Mouse (Mus musculus): Measurements from ENCODE around the gene Cdc26. TPM values are rescaled to one million over a fixed set of nuclear protein-coding genes. Genes with fewer than 3 reads are reported as not detected.

Gene Cdc26
- total and polyA plus RNA-seq, 3 experiments = 78.2 to 258 (median 125) TPM

DNA sequence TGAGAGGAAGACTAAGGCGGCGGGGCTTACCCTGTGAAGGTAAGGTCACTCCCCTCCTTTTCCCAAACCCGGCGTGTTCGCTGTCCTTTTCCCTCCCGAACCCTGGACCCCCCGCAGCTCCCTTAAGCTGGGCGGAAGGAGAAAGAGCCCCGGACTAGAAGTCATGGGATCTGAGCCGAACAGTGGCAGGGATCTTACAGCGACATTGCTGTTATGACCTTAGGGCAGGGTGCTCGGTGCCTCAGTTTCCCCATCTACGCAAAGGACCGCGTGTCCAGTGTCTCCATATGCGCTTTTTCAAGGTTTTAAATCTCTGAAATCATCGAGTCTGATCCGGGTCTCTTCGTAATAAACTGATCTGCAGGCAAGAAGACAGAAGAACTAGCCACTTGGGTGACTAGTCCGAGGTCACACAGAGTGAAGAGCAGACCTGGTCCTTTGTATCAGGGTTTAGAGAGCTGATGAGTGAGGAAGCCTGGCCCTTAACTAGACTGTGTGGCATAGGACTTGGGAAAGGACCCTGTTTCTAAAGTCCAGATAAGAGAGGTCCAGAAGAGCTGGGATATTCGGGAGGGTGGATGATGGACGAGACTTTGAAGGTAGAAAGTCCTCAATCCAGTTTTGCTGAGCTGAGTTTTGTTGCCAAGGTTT, 47.5 kb downstream of the Cdc26 start:
- Histone ChIP-seq H3K9me3 (replicated peaks; ENCODE audit: low read length) (no peaks in the 10 kb centered on the region), H3K27me3 (replicated peaks) (no peaks in the 10 kb centered on the region), H3K27ac (ENCODE audit: insufficient read depth, low read depth) (0 out of 2 replicates have a peak overlapping the region, but pooled peaks have one; percentile 3), H3K4me2 (ENCODE audit: insufficient read depth, low read depth, poor library complexity, severe bottlenecking) (peak overlapping the region; percentile 60), H3K4me1 (ENCODE audit: control insufficient read depth in 1 of 2, insufficient read depth in 2 of 2) (peaks cover 2 to 37% of the 10 kb centered on the region in 2 experiments; a peak in 2 of 4 replicates), H3K4me3 (replicated peaks in 1 of 3; ENCODE audit: low read depth in 2 of 3, low read length in 2 of 3, poor library complexity in 1 of 3) (peak overlapping the region; percentile 86 to 98 (median 86)), H3K79me2 (replicated peaks; ENCODE audit: control insufficient read depth, extremely low read depth, insufficient read depth, poor library complexity, severe bottlenecking) (peaks cover 44% of the 10 kb centered on the region), H3K9ac (ENCODE audit: insufficient read depth, low read depth) (peak overlapping the region; percentile 78), H3K36me3 (replicated peaks in 1 of 2; ENCODE audit: control insufficient read depth in 1 of 2, insufficient read depth in 1 of 2, low read length in 1 of 2) (peaks cover 0 to 17% of the 10 kb centered on the region in 2 experiments)
- DNase-seq (ENCODE audit: extremely low read depth) = no peak
- in situ Hi-C loops (cut with MboI; ENCODE audit: low pct_ligation_motif_present, low pct_unique_long_range_greater_than_20kb, low sequenced_read_pairs) = no loop called here
- no peak for TF ChIP-seq ZKSCAN1 (IDR thresholded peaks at IDR 0.05; ENCODE audit: borderline replicate concordance, low read depth, low read length)
- TF ChIP-seq MAZ (IDR thresholded peaks at IDR 0.05; ENCODE audit: low read depth, low read length) = peak; percentile 10; the same call in 1 of the 2 replicates
- TF ChIP-seq RAD21 (IDR thresholded peaks at IDR 0.05; ENCODE audit: low read depth, low read length) = no peak
- peak; percentile 1; the same call in 1 of the 2 replicates for TF ChIP-seq POLR2AphosphoS2 (IDR thresholded peaks at IDR 0.05; ENCODE audit: low read depth, low read length)
- no peak for TF ChIP-seq PAX5 (IDR thresholded peaks at IDR 0.05; ENCODE audit: low read length)
- TF ChIP-seq GABPA (IDR thresholded peaks at IDR 0.05; ENCODE audit: insufficient replicate concordance, low read depth, low read length) = no peak
- dilution Hi-C loops (cut with MboI; ENCODE audit: extremely low pct_ligation_motif_present, extremely low pct_unique_long_range_greater_than_20kb, low sequenced_read_pairs) = no loop called here

DNA sequence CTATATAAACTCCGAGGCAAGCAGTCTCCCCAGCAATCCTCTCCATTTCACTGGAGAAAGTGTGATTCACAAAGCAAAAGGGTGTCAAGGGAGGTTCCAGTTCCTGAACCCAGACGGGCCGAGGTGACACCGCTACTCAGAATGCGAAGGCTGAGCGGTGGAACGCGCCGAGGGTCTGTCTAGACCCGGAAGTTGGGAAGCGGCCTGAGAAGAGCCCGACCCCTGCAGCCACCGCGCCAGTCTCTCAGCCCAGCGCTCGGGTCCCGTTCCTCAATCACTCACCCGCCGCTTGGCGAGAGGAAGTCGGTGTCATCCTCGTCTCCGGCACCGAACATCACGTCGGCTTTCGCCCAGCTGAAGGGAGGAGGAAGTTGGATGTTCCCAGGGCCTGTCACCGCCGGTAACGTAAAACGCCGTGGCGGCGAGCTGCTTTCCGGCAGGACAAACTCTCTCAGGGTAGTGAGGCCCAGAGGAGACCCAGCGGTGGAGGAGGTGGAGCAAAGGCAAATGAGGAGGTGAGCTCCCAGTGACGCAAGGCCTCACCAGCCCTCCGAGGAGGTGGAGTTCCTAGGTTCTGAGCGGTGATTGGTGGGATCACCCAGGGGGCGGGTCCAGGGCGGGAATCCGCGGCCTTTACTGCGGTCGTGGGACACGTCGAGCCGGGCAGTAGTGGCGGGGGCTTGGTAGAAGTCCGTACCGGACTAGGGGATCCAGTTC, 48.2 kb downstream of the Cdc26 start, which contains the start of the genes Fkbp15 and Slc31a1:
TSS of gene Fkbp15 (minus strand) at position 461 of the 717 bp plus-strand sequence.
TSS of gene Slc31a1 (plus strand) at position 640 of the 717 bp plus-strand sequence.
- Histone ChIP-seq H3K9ac (ENCODE audit: insufficient read depth, low read depth) (peak within 1 kb of the TSS; percentile 78), H3K79me2 (replicated peaks; ENCODE audit: control insufficient read depth, extremely low read depth, insufficient read depth, poor library complexity, severe bottlenecking) (peaks cover 44% of the 10 kb centered on the region), H3K27me3 (replicated peaks) (no peaks in the 10 kb centered on the region), H3K4me1 (ENCODE audit: control insufficient read depth in 1 of 2, insufficient read depth in 2 of 2) (peaks cover 2 to 37% of the 10 kb centered on the region in 2 experiments; a peak in 2 of 4 replicates), H3K9me3 (replicated peaks; ENCODE audit: low read length) (no peaks in the 10 kb centered on the region), H3K4me2 (ENCODE audit: insufficient read depth, low read depth, poor library complexity, severe bottlenecking) (peak within 1 kb of the TSS; percentile 98), H3K27ac (ENCODE audit: insufficient read depth, low read depth) (peak within 1 kb of the TSS; percentile 30; the same call in 1 of the 2 replicates), H3K4me3 (replicated peaks in 1 of 3; ENCODE audit: low read depth in 2 of 3, low read length in 2 of 3, poor library complexity in 1 of 3) (peak within 1 kb of the TSS; percentile 86 to 98 (median 86)), H3K36me3 (replicated peaks in 1 of 2; ENCODE audit: control insufficient read depth in 1 of 2, insufficient read depth in 1 of 2, low read length in 1 of 2) (peaks cover 0 to 17% of the 10 kb centered on the region in 2 experiments)
- dilution Hi-C loops (cut with MboI; ENCODE audit: extremely low pct_ligation_motif_present, extremely low pct_unique_long_range_greater_than_20kb, low sequenced_read_pairs) = no loop called here
- peak; percentile 99 for DNase-seq (ENCODE audit: extremely low read depth)
- in situ Hi-C loops (cut with MboI; ENCODE audit: low pct_ligation_motif_present, low pct_unique_long_range_greater_than_20kb, low sequenced_read_pairs) = no loop called here
- TF ChIP-seq CTCF (conservative IDR thresholded peaks at IDR 0.05 in 1 of 2, IDR thresholded peaks at IDR 0.05 in 1 of 2; ENCODE audit: low read depth in 2 of 2, low read length in 2 of 2) (no peak), MAX (IDR thresholded peaks at IDR 0.05; ENCODE audit: low read length) (peak; percentile 44), MYC (IDR thresholded peaks at IDR 0.05; ENCODE audit: low read depth, low read length) (peak; percentile 12; the same call in 1 of the 2 replicates), SMC3 (IDR thresholded peaks at IDR 0.05; ENCODE audit: low read depth, low read length) (no peak), KAT2A (IDR thresholded peaks at IDR 0.05; ENCODE audit: insufficient replicate concordance, low read length) (peak; percentile 83; the same call in 1 of the 2 replicates), POLR2AphosphoS2 (IDR thresholded peaks at IDR 0.05; ENCODE audit: low read depth, low read length) (peak; percentile 84), MAZ (IDR thresholded peaks at IDR 0.05; ENCODE audit: low read depth, low read length) (peak; percentile 46; the same call in 1 of the 2 replicates), TBP (conservative IDR thresholded peaks at IDR 0.05; ENCODE audit: low read depth, low read length) (peak; percentile 88), SIN3A (IDR thresholded peaks at IDR 0.05; ENCODE audit: low read length) (peak; percentile 98), NRF1 (IDR thresholded peaks at IDR 0.05; ENCODE audit: low read depth, low read length) (no peak; the same call in 1 of the 2 replicates), HCFC1 (IDR thresholded peaks at IDR 0.05; ENCODE audit: low read depth, low read length) (peak; percentile 85), EP300 (IDR thresholded peaks at IDR 0.05; ENCODE audit: low read length) (peak; percentile 5; the same call in 1 of the 2 replicates), ZNF384 (IDR thresholded peaks at IDR 0.05; ENCODE audit: low read depth, low read length) (no peak), E2F4 (IDR thresholded peaks at IDR 0.05; ENCODE audit: insufficient replicate concordance, low read depth, low read length) (peak; percentile 86; the same call in 1 of the 2 replicates), ETS1 (conservative IDR thresholded peaks at IDR 0.05; ENCODE audit: low read depth, low read length) (peak; percentile 48; the same call in 1 of the 2 replicates), POLR2A (IDR thresholded peaks at IDR 0.05; ENCODE audit: low read depth, low read length) (peak; percentile 98), JUND (conservative IDR thresholded peaks at IDR 0.05; ENCODE audit: low read depth, low read length) (no peak), MXI1 (IDR thresholded peaks at IDR 0.05; ENCODE audit: low read depth, low read length) (peak; percentile 93), ELF1 (IDR thresholded peaks at IDR 0.05; ENCODE audit: low read depth, low read length) (peak; percentile 91), MAFK (IDR thresholded peaks at IDR 0.05; ENCODE audit: insufficient replicate concordance, low read length) (no peak), MEF2A (IDR thresholded peaks at IDR 0.05; ENCODE audit: borderline replicate concordance, low read depth, low read length) (peak; percentile 64; the same call in 1 of the 2 replicates), USF1 (IDR thresholded peaks at IDR 0.05; ENCODE audit: low read depth, low read length) (no peak), ZMIZ1 (IDR thresholded peaks at IDR 0.05; ENCODE audit: low read depth, low read length) (peak; percentile 88), NELFE (IDR thresholded peaks at IDR 0.05; ENCODE audit: low read depth, low read length) (peak; percentile 89), TCF12 (IDR thresholded peaks at IDR 0.05; ENCODE audit: low read depth, low read length) (peak; percentile 63)
